Mouse (Mus musculus) ES-E14 (cell line): ENCODE results near the gene BC034090. TPM values are rescaled to one million over a fixed set of nuclear protein-coding genes. Genes with fewer than 3 reads are reported as not detected.

Source experiments
- DNase-seq: peaks from one replicate; pipeline ENCODE4 v3.0.0-alpha.2; 2013; ENCODE audit warnings: low read depth, low spot score
- H3K27ac ChIP-seq: 2 replicates; pipeline ENCODE4 v1.5.1; 2012; ENCODE audit warnings: low read depth, mild to moderate bottlenecking, low read length, moderate library complexity, mixed read lengths; ENCODE audit not compliant: poor library complexity, insufficient read depth, severe bottlenecking
- H3K36me3 ChIP-seq: 2 replicates; pipeline ENCODE4 v1.6.1; 2012; ENCODE audit warnings: mild to moderate bottlenecking, low read length, moderate library complexity, mixed read lengths; ENCODE audit not compliant: control insufficient read depth, poor library complexity, insufficient read depth, severe bottlenecking
- H3K4me1 ChIP-seq, 2 experiments: fragments of 150-350 bp in 1 of 2; sonication (generic) in 1 of 2; 2 replicates each; pipeline ENCODE4 v1.6.1; 2012; ENCODE audit warnings: low read length in 2 of 2, mild to moderate bottlenecking in 1 of 2, mixed read lengths in 1 of 2; ENCODE audit not compliant: control insufficient read depth in 2 of 2, insufficient read depth in 2 of 2, poor library complexity in 1 of 2
- H3K4me3 ChIP-seq, 2 experiments: fragments of 150-350 bp in 1 of 2; sonication (generic) in 1 of 2; 2 replicates each; pipeline ENCODE4 v1.5.1; 2012; ENCODE audit warnings: low read length in 2 of 2, low read depth in 1 of 2, mild to moderate bottlenecking in 1 of 2, mixed read lengths in 1 of 2; ENCODE audit not compliant: insufficient read depth in 1 of 2, poor library complexity in 1 of 2, severe bottlenecking in 1 of 2
- H3K9ac ChIP-seq: 2 replicates; pipeline ENCODE4 v1.6.1; 2012; ENCODE audit warnings: low read depth, mild to moderate bottlenecking, low read length, mixed read lengths; ENCODE audit not compliant: poor library complexity, insufficient read depth, severe bottlenecking
- H3K9me3 ChIP-seq: fragments of 150-350 bp; sonication (generic); 2 replicates; pipeline ENCODE4 v1.6.1; 2012; ENCODE audit warnings: low read depth, mild to moderate bottlenecking, low read length; ENCODE audit not compliant: control insufficient read depth, insufficient read depth
- CHD2 ChIP-seq: IDR thresholded peaks from 2 replicates; pipeline ENCODE4 v1.6.1; 2014; ENCODE audit warnings: mild to moderate bottlenecking, low read depth, low read length, inconsistent platforms
- HCFC1 ChIP-seq: IDR thresholded peaks from 2 replicates; pipeline ENCODE4 v1.6.1; 2012; ENCODE audit warnings: low read length, inconsistent platforms, borderline replicate concordance; ENCODE audit not compliant: insufficient read depth
- MAFK ChIP-seq: IDR thresholded peaks from 2 replicates; pipeline ENCODE4 v1.6.1; 2014; ENCODE audit warnings: mild to moderate bottlenecking, low read depth, low read length, inconsistent platforms; ENCODE audit not compliant: insufficient read depth
- ZC3H11A ChIP-seq: IDR thresholded peaks from 2 replicates; pipeline ENCODE4 v1.6.1; 2012; ENCODE audit warnings: low read depth, mild to moderate bottlenecking, inconsistent platforms, low read length, borderline replicate concordance
- ZNF384 ChIP-seq: IDR thresholded peaks from 2 replicates; pipeline ENCODE4 v1.6.1; 2012; ENCODE audit warnings: low read depth, low read length, inconsistent platforms
- in situ Hi-C, 2 experiments: fragments of 600-800 bp; cut with MboI; formaldehyde crosslinking; loops; one replicate each; pipeline ENCODE4 v1.15.1; 2025; ENCODE audit warnings: low sequenced_read_pairs in 2 of 2, inconsistent platforms in 1 of 2; ENCODE audit not compliant: unreplicated experiment in 2 of 2
- total RNA-seq: library from RNA; depleted of rRNA; stranded (reverse); fragments of 300-350 nt; gene quantifications from 2 replicates; pipeline ENCODE4 v1.2.3, GENCODE M21; 2012

BC034090 gene
- total RNA-seq, 1 experiment, result 7.8 TPM

- Histone ChIP-seq H3K4me3 (no peak overlapping the region), H3K4me1 (peaks cover 0 to 7% of the 10 kb centered on the region in 2 experiments; a peak in 1 of 4 replicates), H3K27ac (no peak overlapping the region), H3K9me3 (no peaks in the 10 kb centered on the region), H3K36me3 (peaks cover 6% of the 10 kb centered on the region; the same call in 1 of the 2 replicates), H3K9ac (no peak overlapping the region)
- no peak for TF ChIP-seq ZC3H11A
- TF ChIP-seq MAFK, result no peak
- TF ChIP-seq HCFC1, result no peak
- no peak for TF ChIP-seq CHD2
- in situ Hi-C loops, result loop anchor here in 1 of 2 experiments (25.0 kb wide), 1 partner anchor 418 kb away; no protein-coding TSS in a partner anchor
- no peak for DNase-seq
These were observed 38.9 kb downstream of the BC034090 start for GRCm38 (mm10) chr1:155205311-155205710.

DNA sequence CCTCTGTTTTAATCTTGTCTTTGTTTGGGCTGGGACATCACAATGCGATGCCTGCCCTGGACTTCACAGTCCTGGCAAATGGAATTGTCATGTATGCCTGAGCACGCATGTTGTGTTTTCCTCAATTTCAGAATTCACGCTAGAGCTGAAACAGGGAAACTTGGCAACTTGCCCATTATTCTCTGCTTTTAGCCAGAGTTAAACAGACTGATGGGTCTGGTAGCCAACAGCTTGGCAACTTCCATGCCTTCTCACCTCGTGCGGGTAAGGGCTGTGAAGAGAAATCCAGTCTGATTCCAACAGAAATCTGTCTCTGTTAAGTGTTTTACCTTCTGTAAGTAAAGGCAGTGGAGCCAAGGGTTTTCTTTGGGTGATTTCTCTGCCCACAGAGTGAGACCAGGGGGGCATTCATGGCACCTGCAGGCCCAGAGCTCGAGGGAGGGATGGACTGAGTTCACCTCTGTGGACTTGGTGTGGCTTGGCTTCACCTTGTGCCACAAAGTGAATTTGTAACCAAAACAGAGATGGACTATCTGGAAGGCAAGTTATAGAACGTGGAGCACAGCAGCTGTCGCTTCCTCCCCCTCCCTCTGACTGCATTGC, 39.6 kb downstream of the BC034090 start:
- no peak for DNase-seq
- H3K36me3 ChIP-seq, result peaks cover 6% of the 10 kb centered on the region; the same call in 1 of the 2 replicates
- in situ Hi-C loops, result loop anchor here in 1 of 2 experiments (25.0 kb wide), 1 partner anchor 417 kb away; no protein-coding TSS in a partner anchor

DNA sequence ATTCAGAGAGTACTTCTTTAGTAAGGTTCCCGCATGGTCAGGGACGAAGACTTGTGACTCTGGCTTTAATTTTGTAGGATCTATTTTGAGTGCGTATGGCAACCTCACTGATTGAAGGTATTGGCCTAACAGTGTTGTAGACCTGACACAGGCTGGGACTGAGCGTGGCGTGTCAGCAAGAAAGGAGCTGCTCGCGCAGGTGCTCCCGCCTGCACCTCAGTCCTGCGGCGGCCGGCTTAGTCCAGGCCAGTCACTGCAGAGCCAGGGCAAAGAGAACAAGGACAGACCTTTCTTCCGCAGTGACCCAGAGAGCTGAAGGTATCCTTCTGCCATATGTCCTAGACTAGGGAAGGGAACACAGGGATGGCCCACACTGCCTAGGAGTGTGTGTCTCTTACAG, 40.3 kb downstream of the BC034090 start:
- H3K9ac ChIP-seq, result no peak overlapping the region
- H3K4me3 ChIP-seq, result no peak overlapping the region
- H3K9me3 ChIP-seq, result no peaks in the 10 kb centered on the region
- peaks cover 0 to 7% of the 10 kb centered on the region in 2 experiments; a peak in 1 of 4 replicates for H3K4me1 ChIP-seq
- peaks cover 7% of the 10 kb centered on the region; the same call in 1 of the 2 replicates for H3K36me3 ChIP-seq
- in situ Hi-C loops, result loop anchor here in 1 of 2 experiments (25.0 kb wide), 1 partner anchor 417 kb away; no protein-coding TSS in a partner anchor
- DNase-seq, result no peak
- no peak overlapping the region for H3K27ac ChIP-seq
- TF ChIP-seq HCFC1 (no peak), ZC3H11A (no peak), MAFK (no peak), CHD2 (no peak), ZNF384 (no peak)

More for the DNA sequence above, 39.6 kb downstream of the BC034090 start:
- no peak for TF ChIP-seq ZC3H11A
- TF ChIP-seq HCFC1, result no peak
- no peak for TF ChIP-seq MAFK
- no peak for TF ChIP-seq CHD2
- no peak for TF ChIP-seq ZNF384
- H3K9ac ChIP-seq, result no peak overlapping the region
- H3K27ac ChIP-seq, result no peak overlapping the region
- H3K4me1 ChIP-seq, result peaks cover 0 to 7% of the 10 kb centered on the region in 2 experiments; a peak in 1 of 4 replicates
- H3K9me3 ChIP-seq, result no peaks in the 10 kb centered on the region
- no peak overlapping the region for H3K4me3 ChIP-seq

- Histone ChIP-seq H3K4me1 (peaks cover 0 to 7% of the 10 kb centered on the region in 2 experiments; a peak in 1 of 4 replicates), H3K27ac (no peak overlapping the region), H3K9me3 (no peaks in the 10 kb centered on the region), H3K4me3 (no peak overlapping the region), H3K36me3 (peaks cover 7% of the 10 kb centered on the region; the same call in 1 of the 2 replicates), H3K9ac (no peak overlapping the region)
- TF ChIP-seq MAFK, result 0 out of 2 replicates have a peak, but pooled peaks have one; percentile 7
- no peak for TF ChIP-seq ZC3H11A
- in situ Hi-C loops, result loop anchor here in 1 of 2 experiments (25.0 kb wide), 1 partner anchor 416 kb away; no protein-coding TSS in a partner anchor
- DNase-seq, result no peak
These were observed 41.1 kb downstream of the BC034090 start for GRCm38 (mm10) chr1:155203101-155203500.
